Mouse (Mus musculus): ENCODE measurements at regions not wholly inside any gene's neighbourhood (a gene's known extent, or its start where the extent isn't known, plus 50 kb on each side); places are given as distances from the start of the nearest gene placed in this dataset.

DNA sequence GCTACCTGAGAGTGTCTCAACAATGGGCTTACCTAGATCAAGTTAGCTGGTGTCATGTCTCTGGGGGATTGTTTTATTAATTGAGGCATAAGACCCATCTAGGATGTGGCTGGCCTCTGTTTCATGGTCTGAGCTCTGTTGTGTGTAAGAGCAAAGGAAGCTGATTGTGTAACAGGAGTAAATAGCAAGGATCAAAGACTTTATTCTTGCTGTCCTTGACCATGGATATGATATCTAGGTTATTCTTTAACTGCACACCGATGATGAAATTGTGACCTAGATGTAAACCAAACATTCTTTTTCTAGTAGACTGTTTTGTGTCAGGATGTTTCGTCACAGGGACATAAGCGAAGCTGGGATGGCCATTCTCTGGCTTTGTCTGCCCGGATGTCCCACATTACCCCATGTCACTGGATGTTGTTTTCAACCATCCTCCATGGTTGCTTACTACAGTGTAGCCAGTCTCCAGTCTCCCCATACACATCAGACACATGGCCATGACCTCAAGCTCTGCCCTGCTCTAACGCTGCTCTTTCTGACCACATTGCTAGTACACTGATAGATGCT is 1210.5 kb downstream of the Defb40 start:
- TF ChIP-seq CTCF (IDR thresholded peaks at IDR 0.05; ENCODE audit: borderline replicate concordance, insufficient read depth, low read length) (no peak), POLR2A (IDR thresholded peaks at IDR 0.05; ENCODE audit: low read depth, low read length) (no peak)
